Mouse (Mus musculus) kidney, postnatal 0 days (tissue): ENCODE results near the gene A530032D15Rik. TPM values are rescaled to one million over a fixed set of nuclear protein-coding genes. Genes with fewer than 3 reads are reported as not detected.
"Not testable (repeated sequence)": the region's sequence is repeated elsewhere in the genome, so short reads cannot be mapped to it uniquely, and the experiment has no call there.

Experiments
- ATAC-seq: fragments of 200-750 bp; cut with Nextera tagmentation; replicated peaks from 2 replicates; pipeline ENCODE4 v1.8.0; 2017; ENCODE audit warnings: low read depth, moderate number of reproducible peaks, moderate TSS enrichment, moderate library complexity; ENCODE audit not compliant: low FRiP score
- DNase-seq: peaks from one replicate; pipeline ENCODE4 v3.0.0-alpha.2; 2016; ENCODE audit warnings: low spot score
- H3K27ac ChIP-seq: fragments of 300-500 bp; sonication (generic); 2 replicates; pipeline ENCODE4 v1.5.1; 2014; ENCODE audit warnings: mild to moderate bottlenecking
- H3K27me3 ChIP-seq: fragments of 300-500 bp; sonication (generic); 2 replicates; pipeline ENCODE4 v1.6.1; 2014; ENCODE audit warnings: low read length, mixed read lengths; ENCODE audit not compliant: insufficient read depth
- H3K36me3 ChIP-seq: fragments of 300-500 bp; sonication (generic); 2 replicates; pipeline ENCODE4 v1.6.1; 2014; ENCODE audit warnings: low read length, mixed read lengths; ENCODE audit not compliant: insufficient read depth
- H3K4me1 ChIP-seq: fragments of 300-500 bp; sonication (generic); replicated peaks from 2 replicates; pipeline ENCODE4 v1.6.1; 2014; ENCODE audit warnings: antibody characterized with exemption, low read length, mixed read lengths; ENCODE audit not compliant: insufficient read depth
- H3K4me2 ChIP-seq: fragments of 300-500 bp; sonication (generic); 2 replicates; pipeline ENCODE4 v1.6.1; 2014; ENCODE audit warnings: mild to moderate bottlenecking, low read length, moderate library complexity, mixed read lengths
- H3K4me3 ChIP-seq: fragments of 300-500 bp; sonication (generic); replicated peaks from 2 replicates; pipeline ENCODE4 v1.5.1; 2014; ENCODE audit warnings: low read depth, low read length
- H3K9ac ChIP-seq: fragments of 300-500 bp; sonication (generic); 2 replicates; pipeline ENCODE4 v1.6.1; 2014; ENCODE audit warnings: low read depth, low read length
- H3K9me3 ChIP-seq: fragments of 300-500 bp; sonication (generic); replicated peaks from 2 replicates; pipeline ENCODE4 v1.6.1; 2016; ENCODE audit warnings: low read length, inconsistent platforms, mixed read lengths
- WGBS: fragments of 180-500 bp; shearing (Covaris S2); extraction: QIAGEN DNeasy Blood & Tissue Kit; methylation state at CpG from one replicate; pipeline ENCODE4 v1.1.7; 2014; 5-methylcytosine and 5-hydroxymethylcytosine counted together
- polyA plus RNA-seq: library from polyadenylated mRNA; unstranded; fragments of >200 nt; fragmentation: Nextera tagmentation; extraction: Ambion mirVana; gene quantifications from 2 replicates; pipeline ENCODE4 v1.2.1, GENCODE M21; 2015

A530032D15Rik gene
- polyA plus RNA-seq, 1 experiment from 2014 or later, result not detected

DNA sequence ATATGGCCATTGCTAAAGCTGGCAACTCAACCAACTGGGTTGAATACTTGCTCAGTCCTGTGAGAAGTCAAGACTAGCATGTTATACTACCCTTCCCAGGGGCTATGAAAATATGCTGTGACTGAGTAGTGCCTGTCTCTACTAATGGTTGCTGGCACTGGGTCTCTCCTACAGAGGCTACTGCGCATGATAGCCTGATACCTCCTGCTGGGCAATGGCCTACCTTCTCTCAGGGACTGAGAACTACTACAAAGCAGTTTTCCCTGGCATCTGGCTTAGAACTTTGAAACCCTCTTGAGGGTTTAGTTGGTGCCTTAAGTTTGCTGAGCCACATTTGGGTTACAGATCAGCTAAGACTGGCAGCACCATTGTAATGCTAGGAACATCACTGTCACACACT, 23.4 kb downstream of the A530032D15Rik start:
- not testable (repeated sequence) for H3K9ac ChIP-seq, H3K36me3 ChIP-seq, ATAC-seq, H3K27ac ChIP-seq, H3K4me2 ChIP-seq, H3K9me3 ChIP-seq, H3K4me1 ChIP-seq, DNase-seq, H3K4me3 ChIP-seq, H3K27me3 ChIP-seq
- 83% methylated on average over 1 of the region's 1 CpGs for WGBS

DNA sequence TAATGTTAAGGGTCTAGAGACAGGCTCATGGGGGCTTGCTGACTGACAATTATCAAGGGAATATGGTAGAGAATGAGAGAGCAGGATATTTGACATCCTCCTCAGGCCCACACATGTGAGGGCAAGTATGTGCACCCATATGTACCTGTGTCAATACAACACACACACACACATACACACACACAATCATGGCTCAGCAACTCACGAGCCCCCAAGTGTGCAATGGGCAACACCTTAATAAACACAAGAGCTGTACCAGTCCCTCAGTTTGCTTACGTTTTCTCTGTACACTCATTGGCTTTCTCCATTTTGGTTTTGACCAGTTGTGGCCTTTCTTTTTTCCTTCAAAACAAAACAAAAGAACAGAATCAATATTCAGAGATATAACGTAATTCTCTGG, 24.9 kb downstream of the A530032D15Rik start:
- not testable (repeated sequence) for ATAC-seq, H3K4me2 ChIP-seq, H3K4me1 ChIP-seq, H3K27ac ChIP-seq, H3K4me3 ChIP-seq, DNase-seq, H3K36me3 ChIP-seq, H3K27me3 ChIP-seq, H3K9ac ChIP-seq, H3K9me3 ChIP-seq
- WGBS, result 64% methylated on average over 3 of the region's 3 CpGs

DNA sequence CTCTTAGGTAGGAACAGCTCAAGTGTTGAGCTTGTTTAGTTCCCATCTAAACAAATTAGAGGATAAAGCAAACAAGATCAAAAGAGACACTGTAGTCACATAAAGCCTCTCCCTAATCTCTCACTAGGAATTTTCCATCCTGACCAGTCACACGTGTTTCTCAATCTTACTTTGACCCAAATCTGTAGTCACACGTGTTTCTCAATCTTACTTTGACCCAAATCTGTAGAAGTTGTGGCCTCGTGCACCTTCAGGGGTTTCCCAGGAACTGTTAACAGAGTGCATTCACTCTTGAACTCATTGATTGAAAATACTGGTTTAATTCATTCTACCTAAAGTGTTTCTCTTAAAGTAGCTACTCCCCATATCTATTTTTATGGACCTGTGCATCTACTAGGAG, 36.6 kb downstream of the A530032D15Rik start:
- H3K9me3 ChIP-seq, ATAC-seq, H3K27ac ChIP-seq, H3K4me2 ChIP-seq, H3K4me1 ChIP-seq, H3K9ac ChIP-seq, DNase-seq, H3K27me3 ChIP-seq, H3K4me3 ChIP-seq, H3K36me3 ChIP-seq: not testable (repeated sequence)
- 65% methylated on average over 3 of the region's 3 CpGs for WGBS

DNA sequence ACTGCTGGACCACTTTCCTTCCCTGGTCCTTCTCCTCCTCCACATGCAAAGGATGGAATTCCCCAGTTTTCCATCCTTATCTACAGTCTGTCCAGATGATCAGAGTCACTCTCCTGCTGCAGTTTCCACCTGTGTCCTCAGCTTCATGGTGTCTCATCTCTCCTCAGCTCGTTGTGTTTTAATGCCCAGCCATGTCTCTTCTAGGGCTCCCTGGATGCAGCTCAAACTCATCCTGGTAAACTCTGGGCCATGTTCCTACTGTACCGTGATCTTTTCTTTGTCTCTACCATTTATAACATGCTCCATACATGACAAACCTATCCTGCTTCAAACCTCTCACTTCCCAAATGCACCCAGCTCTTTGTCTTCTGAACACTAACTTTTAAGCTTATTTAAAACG, 38.0 kb downstream of the A530032D15Rik start:
- not testable (repeated sequence) for H3K4me1 ChIP-seq, H3K9ac ChIP-seq, DNase-seq, H3K9me3 ChIP-seq, H3K4me2 ChIP-seq, H3K36me3 ChIP-seq, ATAC-seq, H3K27ac ChIP-seq, H3K4me3 ChIP-seq, H3K27me3 ChIP-seq
- 61% methylated on average over 3 of the region's 3 CpGs for WGBS

DNA sequence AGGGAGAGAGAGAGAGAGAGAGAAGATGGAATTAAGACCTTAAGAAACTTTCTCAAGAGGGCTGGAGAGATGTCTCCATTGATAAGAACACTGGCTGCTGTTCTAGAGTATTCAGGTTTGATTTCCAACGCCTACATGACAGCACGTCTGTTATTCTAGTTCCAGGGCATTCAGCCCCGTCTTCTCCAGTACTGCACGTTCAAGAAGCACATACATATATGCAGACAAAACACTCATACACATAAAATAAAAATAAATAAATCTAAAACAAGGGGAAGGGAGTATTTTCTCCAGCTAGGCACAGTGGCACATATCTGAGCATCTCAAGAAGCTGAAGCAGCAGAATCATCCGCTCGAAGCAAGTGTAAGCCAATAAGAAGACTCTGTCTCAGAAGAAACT, 73.9 kb downstream of the A530032D15Rik start:
- H3K9me3 ChIP-seq, H3K36me3 ChIP-seq, H3K4me1 ChIP-seq, H3K4me3 ChIP-seq, DNase-seq, H3K27me3 ChIP-seq, ATAC-seq, H3K27ac ChIP-seq, H3K4me2 ChIP-seq, H3K9ac ChIP-seq: not testable (repeated sequence)
- WGBS, result 75% methylated on average over 4 of the region's 6 CpGs

DNA sequence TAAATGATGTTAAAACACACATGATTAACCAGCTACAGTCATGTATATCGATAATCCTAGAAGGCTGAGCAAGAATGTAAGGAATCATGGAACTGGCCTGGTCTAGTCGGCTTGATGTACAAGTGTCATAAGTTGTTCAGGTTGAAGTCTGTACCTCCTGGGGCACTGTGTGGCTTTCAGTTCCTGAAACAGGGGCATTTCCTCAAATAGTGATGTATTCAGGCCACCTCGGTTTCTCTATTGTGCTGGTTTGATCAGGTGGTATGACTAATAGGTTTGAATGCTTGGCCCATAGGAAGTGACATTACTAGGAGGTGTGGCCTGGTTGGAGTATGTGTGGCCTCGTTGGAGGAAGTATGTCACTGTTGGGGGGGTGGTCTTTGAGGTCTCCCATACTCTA, 75.3 kb downstream of the A530032D15Rik start:
- H3K9ac ChIP-seq, H3K27ac ChIP-seq, H3K9me3 ChIP-seq, H3K4me1 ChIP-seq, ATAC-seq, H3K4me3 ChIP-seq, DNase-seq, H3K4me2 ChIP-seq, H3K36me3 ChIP-seq, H3K27me3 ChIP-seq: not testable (repeated sequence)
- WGBS, result 91% methylated on average over 3 of the region's 4 CpGs

DNA sequence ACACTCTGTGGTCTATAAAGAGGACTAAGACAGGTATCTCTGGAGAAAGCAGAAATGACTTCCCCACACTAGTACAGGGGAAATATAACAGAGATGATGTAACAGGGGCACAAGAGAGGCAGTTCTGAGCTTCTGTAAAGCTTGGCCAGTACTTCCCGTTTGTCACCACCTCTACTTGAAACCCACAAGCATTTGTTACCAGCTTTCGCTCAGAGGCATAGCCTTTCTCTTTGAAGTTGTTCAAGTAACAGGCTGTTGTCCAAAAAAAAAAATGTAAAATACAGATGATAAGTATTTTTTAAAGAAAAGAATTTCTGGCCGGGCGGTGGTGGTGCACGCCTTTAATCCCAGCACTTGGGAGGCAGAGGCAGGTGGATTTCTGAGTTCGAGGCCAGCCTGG, 76.0 kb downstream of the A530032D15Rik start:
- not testable (repeated sequence) for H3K36me3 ChIP-seq, DNase-seq, H3K9me3 ChIP-seq, H3K9ac ChIP-seq, H3K4me2 ChIP-seq, H3K4me1 ChIP-seq, H3K4me3 ChIP-seq, H3K27me3 ChIP-seq, ATAC-seq, H3K27ac ChIP-seq
- WGBS, result 96% methylated on average over 4 of the region's 6 CpGs

Other genes starting within 250 kb of the A530032D15Rik start
- gene Slc16a14, start 174.7 kb downstream of the A530032D15Rik start, polyA plus RNA-seq, result 0.33 and 0.45 TPM in 2 replicates
- not detected in 2 replicates for gene Gm10553, start 9.7 kb downstream of the A530032D15Rik start, polyA plus RNA-seq
- 0.14 and 0.23 TPM in 2 replicates for gene C130026I21Rik, start 160.7 kb upstream of the A530032D15Rik start, polyA plus RNA-seq